Mouse (Mus musculus) mesoderm, embryonic 11.5 days (tissue): ENCODE data around the gene Zfp13.
"Not testable (repeated sequence)": the region's sequence is repeated elsewhere in the genome, so short reads cannot be mapped to it uniquely, and the experiment has no call there.

Experiments
- DNase-seq: peaks from one replicate; pipeline ENCODE4 v3.0.0-alpha.2; 2012; ENCODE audit warnings: low read depth, low spot score

Zfp13 gene

DNA sequence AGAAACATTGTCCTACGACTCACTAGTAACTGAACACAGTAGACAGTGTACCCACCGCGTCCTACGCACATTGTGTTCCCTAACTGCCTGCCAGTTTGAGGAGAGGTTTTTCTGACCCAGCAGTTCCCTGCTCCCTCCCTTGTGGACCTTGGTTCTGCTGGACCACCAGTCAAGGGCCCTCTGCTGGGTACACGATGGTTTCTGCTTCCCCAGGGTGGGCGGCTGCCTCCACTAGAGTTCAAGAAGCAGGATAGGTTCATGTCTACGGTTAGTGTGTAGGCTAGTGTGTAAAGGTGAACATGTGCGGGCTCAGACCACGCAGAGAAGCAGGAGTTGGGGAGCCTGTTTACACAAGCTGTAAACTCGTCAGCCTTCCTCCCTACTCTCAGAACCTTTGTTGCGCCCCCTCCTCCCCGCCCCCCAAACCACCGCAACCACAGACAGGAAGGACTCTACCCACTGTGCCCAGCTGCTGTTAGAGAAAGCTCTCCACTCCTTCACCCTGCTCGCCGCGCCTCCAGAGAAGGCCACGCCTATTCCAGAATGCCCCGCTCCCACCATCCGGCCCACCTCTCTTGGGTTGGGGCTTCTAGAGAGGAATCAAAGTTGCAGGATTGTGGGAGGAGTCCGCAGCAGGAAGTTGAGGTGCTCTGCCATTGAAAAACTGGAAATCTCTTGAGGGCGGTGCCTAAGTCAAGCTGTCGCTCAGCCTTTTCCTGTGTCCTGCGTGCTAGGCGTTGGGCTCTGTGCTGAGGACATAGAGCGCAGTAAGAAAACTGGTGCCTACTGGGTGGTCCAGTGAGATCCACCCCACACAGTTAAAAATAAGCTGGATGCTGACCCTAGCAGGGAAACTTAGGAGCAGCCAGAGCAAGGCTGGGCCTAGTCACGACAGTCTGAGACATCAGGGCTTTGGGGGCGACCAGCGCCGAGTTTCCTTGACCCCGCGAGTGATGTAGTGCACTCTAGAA is at the start of gene Zfp13:
Gene Zfp13 (minus strand): TSS at position 906 of the 971 bp plus-strand sequence.
- DNase-seq, result peak; percentile 93

DNA sequence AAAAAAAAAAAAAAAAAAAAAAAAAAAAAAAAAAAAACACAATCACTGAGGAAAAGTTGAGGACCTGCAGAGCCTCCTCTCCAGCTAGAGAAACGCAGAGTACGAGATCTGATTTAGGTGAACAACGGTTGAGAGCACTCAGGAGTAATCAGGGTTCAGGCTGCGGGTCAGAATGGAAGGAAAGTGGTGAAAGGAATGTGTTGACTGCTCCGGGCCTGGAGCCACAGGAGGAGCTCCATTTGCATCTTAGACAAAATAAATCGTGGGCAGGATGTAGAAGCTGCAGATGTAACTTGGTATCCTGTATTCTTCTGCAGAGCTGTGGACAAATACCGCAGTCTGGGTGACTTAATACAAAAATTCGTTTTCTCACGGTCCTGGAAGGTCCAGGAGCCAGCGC is 46.6 kb upstream of the Zfp13 start:
- no peak for DNase-seq

DNA sequence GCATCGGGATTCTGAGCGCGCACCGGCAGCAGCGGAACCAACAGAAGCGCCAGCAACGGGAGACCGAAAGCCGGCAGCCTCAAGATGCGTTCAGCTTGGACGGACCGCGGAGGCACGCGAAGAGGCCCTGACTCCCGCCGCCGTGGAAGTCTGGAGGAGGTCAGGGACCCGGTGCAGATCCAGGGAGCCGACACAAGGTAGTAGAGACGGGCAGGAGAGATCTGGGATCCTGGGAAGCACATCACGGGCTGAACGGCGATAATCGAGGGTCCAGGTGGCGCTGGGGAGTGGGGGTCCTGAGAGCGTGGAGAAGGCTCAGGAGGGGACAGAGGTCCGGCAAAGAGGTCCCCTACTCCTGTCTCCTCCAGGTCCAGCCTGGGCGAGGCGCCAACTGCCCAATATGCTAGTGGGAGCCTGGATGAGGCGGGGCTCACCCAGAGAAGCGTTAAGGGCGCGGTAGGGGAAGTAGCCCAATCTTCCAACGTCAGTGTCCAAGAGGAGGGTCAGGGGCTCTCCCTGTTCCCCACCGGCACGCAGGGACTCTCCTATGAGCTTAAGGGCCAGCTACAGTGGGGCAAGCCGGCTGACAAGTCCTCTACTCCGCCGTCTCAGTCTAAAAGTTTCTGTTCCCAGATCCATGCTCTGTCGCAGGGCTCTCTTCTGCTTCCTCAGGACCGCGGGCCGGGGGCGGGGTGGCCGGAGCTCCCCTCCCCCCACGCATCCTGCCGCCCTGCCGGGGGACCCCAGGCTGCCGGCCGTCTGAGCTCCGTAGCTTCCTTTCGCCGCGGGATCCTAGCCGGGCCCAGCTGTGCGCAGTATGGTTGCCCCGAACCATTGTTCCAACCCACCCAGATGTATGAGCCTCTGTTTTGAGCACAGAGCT is 45.6 kb upstream of the Zfp13 start, which contains the start of gene Mmp25:
Gene Mmp25 (minus strand): TSS at position 665 of the 883 bp plus-strand sequence.
- peak; percentile 30 for DNase-seq

DNA sequence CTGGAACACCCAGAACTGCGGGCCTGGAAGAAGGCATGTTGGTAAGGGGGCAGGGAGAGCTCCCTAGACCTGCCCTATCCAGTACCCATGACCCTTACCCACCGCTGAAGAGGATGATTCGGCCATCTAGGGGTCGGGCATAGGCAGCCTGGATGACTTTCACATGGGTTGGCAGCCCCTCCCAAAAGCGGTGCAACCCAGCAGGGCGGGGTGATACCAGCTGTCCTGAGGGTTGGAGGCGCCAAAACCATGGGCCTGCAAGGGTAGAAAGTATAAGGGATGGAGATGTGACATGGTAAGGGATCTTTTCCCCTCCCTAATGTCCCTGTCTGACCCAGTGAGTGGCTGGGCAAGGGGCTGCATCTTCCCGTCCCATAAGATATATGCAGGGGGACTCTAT is 32.0 kb upstream of the Zfp13 start:
- no peak for DNase-seq

DNA sequence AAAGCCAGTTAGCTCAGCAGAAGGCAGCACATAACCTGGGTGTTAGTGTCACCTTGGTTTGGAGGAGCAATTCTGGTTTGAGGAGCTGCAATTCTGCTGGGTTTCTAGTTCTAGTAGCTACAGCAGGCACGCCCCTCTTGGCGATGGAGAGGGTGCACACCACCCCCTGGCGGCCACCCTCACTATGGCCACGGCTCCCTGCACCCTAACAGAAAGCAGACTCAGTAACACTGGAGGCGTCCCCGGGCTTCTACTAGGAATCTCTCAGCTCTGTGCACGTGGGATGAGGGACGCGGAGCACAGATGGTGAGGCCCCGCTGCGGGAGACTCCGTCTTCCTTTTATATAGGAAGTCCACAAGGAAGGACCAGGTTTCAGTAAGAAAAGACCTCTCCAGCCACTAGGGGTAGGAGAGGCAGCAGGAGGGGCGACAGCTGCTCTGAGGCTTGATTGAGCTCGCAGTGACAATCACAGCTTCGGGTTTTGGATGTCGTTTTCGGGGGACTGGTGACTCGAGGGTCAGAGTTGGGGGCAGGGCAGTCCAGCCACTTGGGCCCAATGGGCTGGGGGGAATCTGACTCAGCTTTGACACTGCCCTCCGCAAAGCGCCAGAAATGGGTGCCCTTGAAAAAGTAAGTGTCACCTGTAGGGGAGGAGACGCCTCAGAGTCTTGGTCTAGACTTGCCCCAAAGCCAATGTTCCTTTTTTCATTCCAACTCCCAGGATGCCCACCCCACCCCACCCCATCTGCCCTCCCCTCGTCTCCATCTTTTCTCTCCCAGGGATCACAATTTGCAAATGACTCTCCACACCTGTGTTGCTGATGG is 31.1 kb upstream of the Zfp13 start:
- peak; percentile 82 for DNase-seq

DNA sequence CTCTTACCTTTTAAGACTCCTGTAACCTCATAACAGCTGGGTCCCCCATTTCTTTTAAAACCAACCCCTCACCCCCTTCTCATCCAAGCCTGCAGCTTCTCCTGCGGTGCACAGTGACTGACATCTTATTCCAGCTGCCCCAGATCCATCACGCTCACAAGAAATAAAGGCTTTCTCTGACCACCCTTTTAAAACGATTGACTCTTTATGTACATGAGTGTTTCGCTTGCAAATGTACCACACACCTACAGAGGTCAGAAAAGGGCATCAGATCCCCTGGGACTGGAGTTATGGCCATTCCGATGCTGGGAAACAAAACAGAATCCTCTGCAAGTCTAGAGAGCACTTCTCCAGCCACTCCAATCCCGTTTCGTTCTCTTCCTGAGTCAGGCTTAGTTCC is 28.5 kb upstream of the Zfp13 start:
- DNase-seq, result no peak

DNA sequence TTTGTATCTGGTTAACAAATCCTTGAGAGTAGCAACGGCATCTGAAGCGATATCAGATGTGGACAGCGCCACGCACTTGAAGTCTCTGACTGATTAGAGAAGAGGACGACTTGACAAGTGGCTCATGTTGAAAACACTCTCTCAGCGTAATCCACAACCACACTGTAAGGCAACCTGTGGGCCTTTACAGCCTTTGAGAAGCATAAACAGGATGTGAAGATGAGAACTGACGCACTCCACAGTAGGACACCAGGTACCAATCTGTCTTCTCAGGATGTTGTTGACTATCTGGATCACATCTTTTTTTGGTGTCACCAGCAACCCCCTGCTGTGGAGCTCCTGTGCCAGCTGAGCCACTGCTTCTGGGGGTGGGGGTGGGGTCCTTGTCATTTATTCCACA is 21.1 kb upstream of the Zfp13 start:
- DNase-seq, result no peak

DNA sequence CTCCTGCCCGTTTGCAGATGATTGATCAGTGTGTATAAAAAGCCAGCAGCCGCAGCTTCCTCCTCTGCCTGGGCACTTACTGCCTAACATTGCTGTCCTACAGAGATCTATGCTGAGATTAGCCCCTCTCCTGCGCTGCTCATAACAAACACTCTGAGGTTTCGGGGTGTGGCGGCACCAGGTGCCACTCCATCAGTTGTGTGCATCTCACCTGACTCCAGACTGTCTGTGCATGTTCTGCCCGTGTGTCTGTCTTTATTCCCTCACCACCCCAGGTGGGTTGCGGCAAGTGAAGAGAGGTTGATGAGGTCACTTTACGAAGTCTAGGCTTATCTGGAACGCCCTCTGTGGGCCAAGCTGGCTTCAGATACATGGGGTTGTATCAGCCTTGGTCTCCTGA is 17.8 kb upstream of the Zfp13 start:
- DNase-seq, result no peak

DNA sequence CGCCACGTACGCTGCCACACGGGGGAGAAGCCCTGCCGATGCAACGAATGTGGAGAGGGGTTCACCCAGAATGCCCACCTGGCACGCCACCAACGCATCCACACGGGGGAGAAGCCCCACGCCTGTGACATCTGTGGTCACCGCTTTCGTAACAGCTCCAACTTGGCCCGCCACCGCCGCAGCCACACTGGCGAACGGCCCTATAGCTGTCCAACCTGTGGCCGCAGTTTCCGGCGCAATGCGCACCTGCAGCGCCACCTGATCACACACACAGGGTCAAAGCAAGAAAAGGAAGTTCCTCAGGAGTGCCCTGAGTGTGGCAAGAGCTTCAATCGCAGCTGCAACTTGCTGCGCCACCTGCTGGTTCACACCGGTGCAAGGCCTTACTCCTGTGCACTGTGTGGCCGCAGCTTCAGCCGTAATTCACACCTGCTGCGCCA is 11.1 kb upstream of the Zfp13 start:
- DNase-seq, result no peak

DNA sequence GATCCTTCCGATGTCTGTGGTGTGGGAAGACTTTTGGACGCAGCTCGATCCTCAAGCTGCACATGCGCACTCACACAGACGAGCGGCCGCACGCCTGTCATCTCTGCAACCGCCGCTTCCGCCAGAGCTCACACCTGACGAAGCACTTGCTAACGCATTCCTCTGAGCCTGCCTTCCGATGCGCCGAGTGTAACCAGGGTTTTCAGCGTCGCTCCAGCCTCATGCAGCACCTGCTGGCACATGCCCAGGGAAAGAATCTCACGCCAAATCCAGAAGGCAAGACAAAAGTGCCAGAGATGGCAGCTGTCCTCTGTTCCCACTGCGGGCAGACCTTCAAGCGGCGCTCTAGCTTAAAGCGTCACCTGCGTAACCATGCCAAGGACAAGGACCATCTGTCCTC is 10.3 kb upstream of the Zfp13 start:
- no peak for DNase-seq

DNA sequence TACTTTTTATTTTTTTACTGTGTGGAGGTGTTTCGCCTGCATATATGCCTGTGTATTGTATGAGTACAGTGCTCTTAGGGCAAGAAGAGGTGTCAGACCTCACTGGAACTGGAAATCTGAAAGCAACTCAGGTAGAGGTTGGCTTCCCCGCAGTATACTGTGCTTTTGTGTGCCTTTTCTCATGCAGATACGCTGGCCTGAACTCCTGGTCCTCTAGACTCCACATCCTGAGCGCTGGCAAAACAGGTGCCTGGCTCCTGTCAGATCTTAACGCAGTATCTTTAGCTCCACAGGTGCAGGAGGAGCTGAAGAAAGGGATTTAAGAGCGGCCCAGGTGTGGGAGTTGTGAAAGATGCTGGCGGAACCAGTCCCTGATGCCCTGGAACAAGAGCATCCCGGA is 5.9 kb upstream of the Zfp13 start:
- DNase-seq, result no peak

DNA sequence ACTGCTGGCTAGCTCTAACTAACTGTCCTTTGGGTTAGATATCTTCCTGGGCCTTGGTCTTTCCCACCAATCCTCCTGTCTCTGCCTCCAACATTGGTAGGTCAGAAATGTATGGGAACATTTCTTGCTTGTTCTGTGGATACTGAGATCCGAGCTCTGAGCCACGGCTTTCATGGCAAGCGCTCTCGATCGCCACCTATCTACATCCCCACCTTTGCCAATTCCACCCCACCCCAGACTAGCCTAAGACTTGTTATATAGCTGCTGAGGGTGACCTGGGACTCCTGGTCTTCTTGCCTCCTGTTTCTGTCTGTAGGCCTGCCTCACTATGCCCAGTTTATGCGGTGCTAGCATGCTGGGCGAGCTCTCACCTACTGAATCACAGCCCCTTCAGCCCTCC is 5.1 kb upstream of the Zfp13 start:
- no peak for DNase-seq

DNA sequence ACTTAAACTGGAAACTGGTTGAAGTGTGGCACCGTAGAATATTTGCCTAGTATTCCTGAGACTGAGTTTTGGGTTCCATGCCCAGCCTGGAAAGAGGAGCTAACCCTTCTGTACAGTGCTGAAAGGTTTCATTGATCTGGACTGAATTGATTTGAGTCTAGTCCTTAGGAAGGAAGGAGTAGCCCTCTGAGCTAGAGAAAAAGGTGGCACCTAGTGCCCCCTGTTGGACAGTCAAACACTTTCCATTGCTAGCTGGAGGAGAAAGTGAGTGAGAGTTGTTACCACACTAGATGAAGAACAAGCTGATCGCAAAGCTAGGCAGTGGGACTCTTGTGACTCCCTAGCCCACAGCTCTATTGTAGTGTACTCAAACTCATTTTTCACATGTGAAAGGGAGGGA is 4.3 kb upstream of the Zfp13 start:
- DNase-seq, result peak; percentile 51

DNA sequence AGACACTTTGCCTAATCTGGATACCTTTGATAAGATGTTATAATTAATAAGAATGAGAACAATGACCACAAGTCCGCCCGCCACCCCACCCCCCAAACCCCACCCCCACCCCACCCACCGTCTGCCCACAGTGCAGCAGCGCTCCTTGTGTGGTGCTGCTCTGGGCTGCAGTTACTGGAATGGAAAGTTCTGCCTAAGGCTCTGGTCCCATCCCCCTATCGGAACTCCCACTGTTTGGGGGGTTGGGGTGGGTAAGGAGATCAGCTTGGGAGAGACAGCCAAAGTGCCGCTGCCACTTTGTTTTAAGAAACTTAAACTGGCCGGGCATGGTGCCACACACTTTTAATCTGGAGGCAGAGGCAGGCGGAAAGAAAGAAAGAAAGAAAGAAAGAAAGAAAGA is 3.8 kb upstream of the Zfp13 start:
- DNase-seq, result no peak

DNA sequence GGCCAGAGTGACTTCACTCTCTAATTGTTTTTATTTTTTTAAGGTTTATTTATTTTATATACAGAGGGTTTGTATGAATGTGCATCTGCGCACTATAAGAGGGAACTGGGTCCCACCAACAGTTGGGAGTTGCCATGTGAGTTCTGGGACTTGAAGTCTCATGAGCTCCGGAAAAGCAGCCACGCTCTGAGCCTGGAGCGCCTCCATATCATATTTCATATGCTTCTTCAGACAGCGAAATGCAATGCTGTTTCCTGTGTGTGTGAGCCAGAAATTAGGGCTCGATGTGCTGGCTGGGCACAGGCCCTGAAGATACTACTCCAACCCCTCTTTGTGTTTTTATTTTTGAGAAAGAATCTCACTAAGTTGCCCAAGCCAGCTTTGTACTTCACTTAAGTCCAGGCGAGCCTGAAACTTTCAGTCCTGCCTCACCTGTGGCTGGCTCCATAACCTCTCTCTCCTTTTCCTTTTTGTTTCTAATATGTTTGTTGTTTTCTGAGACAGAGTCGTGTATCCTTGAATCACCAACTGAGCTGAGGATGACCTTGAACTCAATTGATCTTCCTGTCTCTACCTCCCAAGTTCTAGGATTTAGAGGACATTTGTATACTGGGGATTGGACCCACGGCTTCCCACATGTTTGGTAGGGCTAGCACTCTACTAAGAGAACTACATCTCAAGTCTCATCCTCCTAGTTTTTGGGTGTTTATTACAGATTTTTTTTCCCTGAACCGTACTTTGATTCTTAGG is 2.7 kb upstream of the Zfp13 start:
- no peak for DNase-seq

DNA sequence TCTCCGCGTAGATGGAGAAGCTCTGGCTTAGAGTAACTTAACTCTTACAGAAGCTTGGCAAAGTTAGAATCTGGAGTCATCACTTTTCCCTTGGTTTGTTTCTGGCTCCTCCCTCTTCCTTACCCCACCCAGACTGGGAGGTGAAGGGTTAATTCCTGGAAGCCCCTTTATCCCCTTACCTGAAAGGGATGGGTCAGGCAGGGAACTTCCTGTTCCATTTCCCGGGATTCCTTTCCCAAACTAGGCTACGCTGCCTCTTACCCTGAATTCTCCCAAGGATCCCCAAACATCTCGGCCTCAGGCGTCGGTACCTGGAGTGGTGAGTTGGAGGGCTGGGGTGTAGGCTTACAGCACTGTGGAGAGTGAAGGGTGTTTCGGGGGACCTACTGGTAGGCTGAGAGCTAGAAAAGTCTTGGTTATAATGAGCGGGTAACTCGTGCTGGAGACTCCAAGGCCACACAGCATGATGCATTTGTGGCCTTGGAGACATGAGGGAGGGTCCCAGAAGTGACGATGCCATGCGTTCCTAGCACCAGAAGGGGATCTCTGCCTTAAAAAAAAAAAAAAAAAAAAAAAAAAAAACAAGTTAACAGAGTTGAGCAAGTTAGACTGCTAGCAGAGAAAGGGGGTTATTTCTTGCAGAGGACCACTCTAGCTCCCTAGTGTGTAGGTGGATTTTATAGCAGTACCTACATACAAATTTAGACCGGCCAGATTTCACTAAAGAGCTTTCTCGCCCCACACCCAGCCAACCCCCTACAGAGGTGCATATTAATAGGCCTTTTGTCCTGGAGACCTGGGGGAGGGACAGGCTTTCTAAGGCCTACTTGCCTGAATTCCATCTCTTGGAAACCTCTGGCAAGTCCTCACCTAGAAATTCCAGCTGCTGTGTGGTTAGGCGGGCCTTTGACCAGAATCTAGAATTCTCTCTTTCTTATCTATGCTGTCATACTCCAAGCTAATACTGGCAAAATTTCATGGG is 1.6 kb upstream of the Zfp13 start, which contains the start of gene Zscan10:
Gene Zscan10 (plus strand): TSS at position 216 of the 982 bp plus-strand sequence.
- no peak for DNase-seq

DNA sequence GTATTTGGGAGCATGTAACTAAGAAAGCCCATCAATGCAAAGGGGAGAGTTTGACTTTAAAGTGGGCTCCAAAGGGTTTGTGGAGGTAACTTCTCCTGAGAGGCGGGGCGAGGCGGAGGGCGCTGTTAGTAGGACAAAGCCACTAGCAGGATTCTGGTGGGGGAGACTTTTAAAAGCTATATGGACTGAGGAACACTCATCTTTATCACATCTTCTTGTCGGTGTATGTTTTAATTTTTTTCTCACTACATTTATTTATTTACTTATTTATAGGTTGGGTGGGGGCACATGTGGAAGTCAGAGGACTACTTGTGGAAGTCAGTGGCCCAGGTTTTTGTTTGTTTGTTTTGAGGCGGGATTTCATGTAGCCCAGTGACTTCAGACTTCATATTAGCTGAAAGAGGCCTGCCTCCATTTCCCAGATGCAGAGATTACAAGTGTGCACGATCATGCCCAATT is 347 bp upstream of the Zfp13 start:
- no peak for DNase-seq

DNA sequence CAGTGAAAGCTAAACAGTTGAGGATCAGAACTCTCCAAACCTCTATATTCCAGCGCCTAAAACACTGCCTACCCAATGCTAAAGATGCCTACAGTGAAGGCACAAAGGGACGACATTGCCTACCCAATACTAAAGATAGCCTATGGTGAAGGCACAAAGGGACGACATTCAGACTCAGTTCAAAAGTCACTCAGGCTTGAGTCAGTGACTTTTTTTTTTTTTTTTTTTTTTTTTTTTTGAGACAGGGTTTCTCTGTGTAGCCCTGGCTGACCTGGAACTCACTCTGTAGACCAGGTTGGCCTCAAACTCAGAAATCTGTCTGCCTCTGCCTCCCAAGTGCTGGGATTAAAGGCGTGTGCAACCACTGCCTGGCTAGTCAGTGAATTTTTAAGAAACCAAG is 4.1 kb downstream of the Zfp13 start:
- not testable (repeated sequence) for DNase-seq

DNA sequence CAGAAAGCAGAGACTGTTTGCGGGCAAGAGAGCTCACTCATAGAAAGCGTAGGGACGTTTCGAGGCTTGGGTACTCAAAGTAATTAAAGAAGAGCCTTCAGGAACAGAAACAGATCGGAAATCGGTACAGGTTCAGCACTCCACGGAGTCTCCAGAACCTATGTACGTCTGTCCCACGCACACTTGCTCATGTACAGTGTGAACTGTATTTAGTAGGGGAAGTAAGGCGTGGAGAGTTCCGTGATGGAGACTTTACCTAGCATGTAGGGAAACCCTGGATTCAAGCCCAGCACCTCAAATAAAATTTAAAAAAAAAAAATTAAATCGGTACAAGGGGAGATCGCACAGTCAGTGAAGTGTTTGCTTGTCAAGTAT is 6.4 kb downstream of the Zfp13 start:
- no peak for DNase-seq
